Mouse (Mus musculus) spleen, adult 2 months (tissue): ENCODE measurements at regions not wholly inside any gene's neighbourhood (a gene's known extent, or its start where the extent isn't known, plus 50 kb on each side); places are given as distances from the start of the nearest gene placed in this dataset.

ENCODE experiments used
- DNase-seq, 2 experiments: peaks; one replicate each; pipeline versions ENCODE4 v3.0.0 to v3.0.0-alpha.2; 2012 to 2021; ENCODE audit warnings: low spot score in 2 of 2, low read depth in 1 of 2
- H3K27ac ChIP-seq: fragments of 200-500 bp; 2 replicates; pipeline ENCODE4 v1.5.1; 2012; ENCODE audit warnings: low read length, inconsistent platforms; ENCODE audit not compliant: insufficient read depth
- H3K27me3 ChIP-seq: fragments of 200-500 bp; 2 replicates; pipeline ENCODE4 v1.6.1; 2012; ENCODE audit warnings: mild to moderate bottlenecking, moderate library complexity, low read length, inconsistent platforms; ENCODE audit not compliant: control insufficient read depth, insufficient read depth
- H3K36me3 ChIP-seq: fragments of 200-500 bp; 2 replicates; pipeline ENCODE4 v1.6.1; 2012; ENCODE audit warnings: mild to moderate bottlenecking, low read length, inconsistent platforms; ENCODE audit not compliant: control insufficient read depth, insufficient read depth
- H3K4me1 ChIP-seq: fragments of 200-500 bp; 2 replicates; pipeline ENCODE4 v1.6.1; 2011; ENCODE audit warnings: inconsistent platforms; ENCODE audit not compliant: control insufficient read depth, insufficient read depth, insufficient read length
- H3K4me3 ChIP-seq: fragments of 200-500 bp; 2 replicates; pipeline ENCODE4 v1.5.1; 2011; ENCODE audit warnings: mild to moderate bottlenecking, inconsistent platforms; ENCODE audit not compliant: insufficient read depth, insufficient read length; ENCODE audit errors: extremely low read depth
- CTCF ChIP-seq: fragments of 200-500 bp; IDR thresholded peaks from 2 replicates; pipeline ENCODE4 v1.5.1; 2011; ENCODE audit warnings: mild to moderate bottlenecking, inconsistent platforms; ENCODE audit not compliant: insufficient read depth, insufficient read length, insufficient replicate concordance; ENCODE audit errors: extremely low read depth
- POLR2A ChIP-seq: fragments of 200-500 bp; IDR thresholded peaks from 2 replicates; pipeline ENCODE4 v1.6.1; 2011; ENCODE audit warnings: low read depth, low read length, inconsistent platforms
- WGBS: fragments of 180-500 bp; shearing (Covaris S2); methylation state at CpG from one replicate; pipeline ENCODE4 v1.1.7; 2018; 5-methylcytosine and 5-hydroxymethylcytosine counted together

DNA sequence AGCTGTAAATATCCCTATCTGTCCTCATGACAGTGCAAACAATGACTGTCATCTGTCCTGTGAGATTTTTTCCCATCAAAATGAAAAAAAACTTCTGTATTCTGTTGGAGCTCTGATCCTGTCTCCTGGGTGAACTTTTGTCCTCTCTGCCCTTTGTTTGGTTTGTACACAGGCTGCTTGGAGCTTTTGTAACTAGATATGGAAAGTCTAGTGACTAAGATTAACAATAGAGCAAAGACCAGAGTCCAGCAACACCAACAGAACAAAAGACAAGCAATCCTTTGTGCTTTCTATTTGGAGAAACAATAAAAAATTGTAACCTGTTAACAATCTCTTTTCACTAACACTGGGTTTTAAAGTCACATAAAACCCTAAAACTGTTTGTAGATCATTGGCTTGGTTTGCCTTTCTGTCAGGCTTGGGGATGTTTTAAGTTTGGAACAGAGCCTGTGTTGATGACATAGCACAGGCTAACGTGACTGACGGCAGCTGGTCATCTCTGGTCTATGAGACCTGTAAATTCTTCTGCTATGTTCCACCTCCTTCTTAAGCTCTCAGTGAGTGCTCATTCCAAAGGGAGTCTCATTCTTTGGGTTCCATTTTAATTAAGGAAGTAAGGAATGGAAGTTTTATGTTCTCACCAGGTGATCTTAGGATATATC lies 219.8 kb downstream of the Gm9733 start:
- no peak overlapping the region for H3K4me3 ChIP-seq
- no peak for TF ChIP-seq POLR2A
- no peak for DNase-seq
- H3K27me3 ChIP-seq, result no peaks in the 10 kb centered on the region
- WGBS, result 97% methylated on average over 2 of the region's 2 CpGs
- H3K4me1 ChIP-seq, result no peaks in the 10 kb centered on the region
- no peaks in the 10 kb centered on the region for H3K36me3 ChIP-seq
- no peak overlapping the region for H3K27ac ChIP-seq

- no peaks in the 10 kb centered on the region; the same call in 1 of the 2 replicates for H3K4me1 ChIP-seq
- H3K36me3 ChIP-seq, result no peaks in the 10 kb centered on the region
- no peak for DNase-seq
- H3K27ac ChIP-seq, result no peak overlapping the region
- no peak overlapping the region for H3K4me3 ChIP-seq
- no peaks in the 10 kb centered on the region for H3K27me3 ChIP-seq
- TF ChIP-seq POLR2A (no peak), CTCF (no peak)
- WGBS, result 71% methylated on average over 3 of the region's 3 CpGs
These were observed 213.3 kb downstream of the Gm9733 start for GRCm38 (mm10) chr3:15118634-15119356.

DNA sequence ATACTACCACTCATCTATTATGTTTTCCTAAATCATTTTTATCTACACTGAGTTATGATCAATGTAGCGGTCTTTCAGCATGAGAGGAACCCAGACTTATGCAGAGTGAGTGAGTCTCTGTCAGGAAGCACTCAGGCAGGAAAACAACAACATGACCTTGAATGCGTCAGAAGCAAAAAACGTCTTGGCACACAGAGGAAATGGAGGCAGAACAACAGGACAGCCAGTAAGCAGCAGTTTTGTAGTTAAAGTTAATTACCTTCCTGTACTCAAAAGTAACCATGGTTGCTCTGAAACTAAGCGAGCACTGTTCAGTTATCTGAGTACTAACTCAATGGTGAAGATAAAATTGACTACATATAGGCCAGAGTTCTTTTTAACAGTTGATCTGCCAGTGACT lies 205.4 kb downstream of the Gm9733 start:
- Histone ChIP-seq H3K36me3 (no peaks in the 10 kb centered on the region), H3K27ac (no peak overlapping the region; the same call in 1 of the 2 replicates), H3K4me3 (no peak overlapping the region), H3K27me3 (no peaks in the 10 kb centered on the region), H3K4me1 (peaks cover 11% of the 10 kb centered on the region)
- WGBS, result 39% methylated on average over 4 of the region's 4 CpGs
- peak in 1 of 2 experiments; percentile 28 for DNase-seq
- TF ChIP-seq CTCF (no peak), POLR2A (no peak)

DNA sequence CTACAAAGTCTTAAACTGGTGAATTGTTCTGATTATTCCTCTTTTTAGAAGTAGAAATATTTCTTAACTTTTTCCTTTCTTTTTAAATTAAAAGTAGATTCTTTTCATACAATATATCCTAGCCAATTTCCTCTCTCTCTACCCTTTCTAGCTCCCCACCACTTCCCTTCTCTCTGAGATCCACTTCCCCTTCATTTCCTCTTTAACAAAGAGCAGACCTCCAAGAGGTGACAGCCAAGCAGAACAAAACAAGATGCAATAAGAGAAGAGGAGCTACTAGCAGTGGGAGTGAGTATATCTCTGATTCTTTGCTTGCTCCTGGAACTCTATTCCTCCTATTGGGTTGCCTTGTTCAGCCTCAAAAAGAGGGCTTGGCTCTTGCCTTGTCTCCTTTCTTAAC lies 203.7 kb downstream of the Gm9733 start:
- Histone ChIP-seq H3K27me3 (no peaks in the 10 kb centered on the region), H3K4me1 (peaks cover 11% of the 10 kb centered on the region), H3K27ac (no peak overlapping the region), H3K4me3 (no peak overlapping the region), H3K36me3 (no peaks in the 10 kb centered on the region)
- peak in 1 of 2 experiments; percentile 5 for DNase-seq
- no peak for TF ChIP-seq CTCF
- TF ChIP-seq POLR2A, result no peak

- Histone ChIP-seq H3K27me3 (no peaks in the 10 kb centered on the region), H3K4me1 (peaks cover 11% of the 10 kb centered on the region), H3K27ac (no peak overlapping the region), H3K4me3 (no peak overlapping the region), H3K36me3 (no peaks in the 10 kb centered on the region)
- TF ChIP-seq POLR2A (no peak), CTCF (no peak)
- no peak for DNase-seq
- WGBS, result 87% methylated on average over 3 of the region's 3 CpGs
These were observed 203.1 kb downstream of the Gm9733 start for GRCm38 (mm10) chr3:15128960-15129359.

- WGBS, result 80% methylated on average over 9 of the region's 9 CpGs
- H3K27ac ChIP-seq, result no peak overlapping the region
- no peak for DNase-seq
- H3K36me3 ChIP-seq, result no peaks in the 10 kb centered on the region
- TF ChIP-seq CTCF (no peak), POLR2A (no peak)
- H3K4me3 ChIP-seq, result no peak overlapping the region
- no peaks in the 10 kb centered on the region for H3K27me3 ChIP-seq
- peaks cover 11% of the 10 kb centered on the region for H3K4me1 ChIP-seq
These were observed 202.3 kb downstream of the Gm9733 start for GRCm38 (mm10) chr3:15129729-15130369.

GRCm38 (mm10) chr3:15132136-15132535 lies 200.0 kb downstream of the Gm9733 start:
- Histone ChIP-seq H3K4me3 (no peak overlapping the region), H3K27me3 (no peaks in the 10 kb centered on the region), H3K36me3 (no peaks in the 10 kb centered on the region), H3K4me1 (peaks cover 6% of the 10 kb centered on the region), H3K27ac (no peak overlapping the region)
- 41% methylated on average over 5 of the region's 5 CpGs for WGBS
- DNase-seq, result peak in 1 of 2 experiments; percentile 7
- no peak for TF ChIP-seq CTCF
